Mouse (Mus musculus): Measurements from ENCODE around the gene Hacd2.

GRCm38 (mm10) chr16:35004356-35004755 is 17.9 kb upstream of the Hacd2 start:
- TF ChIP-seq CTCF (IDR thresholded peaks at IDR 0.05; ENCODE audit: control insufficient read depth, insufficient read depth, insufficient replicate concordance, low read depth, low read length): no peak
- TF ChIP-seq POLR2A (IDR thresholded peaks at IDR 0.05; ENCODE audit: control insufficient read depth, low read depth, low read length): no peak

All from testis, adult 2 months (tissue).